Mouse (Mus musculus): ENCODE measurements around the gene Zwilch.
A peak's percentile ranks its signal among the peaks of the same experiment; 100 is the strongest.

Gene Zwilch

DNA sequence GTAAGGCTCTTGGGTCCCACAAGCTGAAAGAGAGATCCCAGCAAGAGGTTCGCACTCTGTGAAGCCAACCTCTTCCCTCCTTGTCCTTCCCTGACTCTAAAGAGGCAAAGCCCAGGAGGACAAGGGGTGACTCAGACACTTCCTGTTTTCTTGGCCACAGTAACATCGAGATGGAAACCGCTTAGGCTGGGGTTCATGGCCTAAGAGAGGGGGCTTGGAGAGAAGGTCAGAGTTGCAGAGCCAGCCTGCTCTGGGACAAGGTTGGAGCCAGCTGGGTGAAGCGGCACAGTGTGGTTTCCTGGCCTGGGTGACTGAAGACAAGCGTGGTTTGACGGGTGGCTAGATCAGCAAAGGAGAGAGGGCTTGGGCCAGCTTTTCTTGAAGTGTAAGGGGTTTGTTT, 67.6 kb downstream of the Zwilch start:
- no peak for DNase-seq (ENCODE audit: low spot score in 2 of 2)

DNA sequence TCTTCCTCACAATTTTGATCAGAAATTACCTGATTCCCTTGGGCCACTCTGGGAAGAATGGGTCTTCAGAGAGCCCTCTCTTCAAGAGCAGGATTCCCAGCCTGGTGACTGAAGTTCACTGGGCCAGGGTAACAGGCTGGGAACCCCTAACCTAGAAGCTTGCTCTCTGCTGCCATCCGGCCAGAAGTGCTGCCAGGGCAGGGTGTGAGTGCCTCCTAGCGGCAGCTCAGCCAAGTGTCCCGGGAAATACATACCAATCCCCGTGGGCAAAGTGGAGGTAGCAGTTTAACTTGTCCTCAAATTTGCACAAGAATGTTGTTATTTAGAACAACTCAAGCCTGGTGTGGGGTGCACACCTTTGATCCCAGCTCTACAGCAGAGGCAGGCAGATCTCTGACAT, 72.5 kb downstream of the Zwilch start:
- DNase-seq (ENCODE audit: low spot score in 2 of 2) = peak; percentile 75 to 89

DNA sequence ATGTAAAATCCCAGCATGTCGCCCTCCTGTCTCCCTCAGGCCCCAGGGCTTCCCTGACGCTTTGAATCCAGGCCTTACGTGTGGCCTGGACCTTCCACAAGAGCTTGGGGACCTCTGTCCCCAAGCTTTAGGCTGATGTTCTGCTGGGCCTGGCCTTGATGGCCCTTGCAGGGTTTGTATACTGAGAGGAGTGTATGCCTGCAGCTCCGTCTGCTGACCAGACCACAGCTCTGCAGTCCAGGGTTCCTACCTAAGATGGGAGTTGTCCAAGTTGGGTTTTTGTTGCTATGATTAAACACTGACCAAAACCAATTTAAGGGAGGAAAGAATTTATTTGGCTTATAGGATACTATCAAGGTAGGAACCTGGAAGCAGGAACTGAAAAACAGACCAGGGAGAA, 74.6 kb downstream of the Zwilch start:
- DNase-seq (ENCODE audit: low spot score in 2 of 2) = no peak

DNA sequence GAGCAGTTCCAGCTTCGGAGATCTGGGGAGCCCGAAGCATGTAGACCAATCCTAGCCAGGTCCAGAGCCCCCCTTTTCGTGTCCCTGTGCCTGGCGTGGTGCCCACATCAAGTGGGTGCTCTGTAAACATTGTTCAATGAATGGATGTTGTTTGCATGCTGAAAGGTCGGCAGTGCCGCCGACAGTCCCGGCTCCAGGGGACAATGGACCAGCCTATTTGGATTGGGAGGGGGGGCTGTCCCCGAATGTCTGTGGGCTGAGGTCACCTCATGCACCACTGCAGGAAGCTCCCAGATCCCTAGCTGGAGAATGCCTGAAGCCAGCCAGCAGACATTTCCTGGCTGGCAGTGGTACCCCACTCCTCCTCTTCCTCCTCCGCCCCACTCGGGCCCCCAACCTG, 78.8 kb downstream of the Zwilch start:
- no peak for DNase-seq (ENCODE audit: low spot score in 2 of 2)

DNA sequence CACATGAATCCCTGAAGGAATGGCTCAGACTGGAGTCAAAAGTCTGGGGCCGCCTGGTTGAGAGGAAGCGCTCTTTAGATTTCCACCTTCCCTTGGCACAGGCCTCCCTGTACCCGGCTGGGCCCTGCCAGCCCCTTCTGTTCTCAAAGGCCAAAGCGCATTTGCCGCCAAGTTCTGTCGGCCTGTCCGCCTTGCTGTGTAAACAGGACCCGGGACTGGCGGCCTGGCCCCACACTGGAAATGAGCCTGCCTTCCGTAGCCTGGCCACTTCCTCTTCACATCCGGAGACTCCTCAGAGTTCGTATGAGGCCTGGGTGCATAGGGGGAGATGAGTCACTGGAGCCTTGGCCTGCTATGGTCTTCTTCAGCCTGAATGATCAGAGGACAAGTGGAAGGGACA, 83.9 kb downstream of the Zwilch start:
- DNase-seq (ENCODE audit: low spot score in 2 of 2) = peak in 1 of 2 experiments; percentile 70

DNA sequence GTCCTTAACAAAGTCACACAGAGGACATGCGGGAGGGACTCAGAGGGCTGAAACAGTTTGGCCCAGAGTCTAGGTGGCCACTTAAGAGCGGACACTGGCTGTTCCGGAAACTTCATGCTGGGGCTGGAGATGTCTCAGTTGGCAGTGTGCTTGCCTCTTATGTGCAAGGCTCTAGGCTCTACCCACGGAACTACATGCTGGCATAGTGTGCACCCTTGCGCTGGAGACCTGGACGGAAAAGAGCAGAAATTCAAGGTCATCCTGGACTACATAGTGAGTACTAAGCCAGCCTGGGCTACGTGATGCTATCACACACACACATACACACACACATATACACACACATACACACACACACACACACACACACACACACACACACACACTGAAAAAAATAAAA, 84.6 kb downstream of the Zwilch start:
- no peak for DNase-seq (ENCODE audit: low spot score in 2 of 2)

DNA sequence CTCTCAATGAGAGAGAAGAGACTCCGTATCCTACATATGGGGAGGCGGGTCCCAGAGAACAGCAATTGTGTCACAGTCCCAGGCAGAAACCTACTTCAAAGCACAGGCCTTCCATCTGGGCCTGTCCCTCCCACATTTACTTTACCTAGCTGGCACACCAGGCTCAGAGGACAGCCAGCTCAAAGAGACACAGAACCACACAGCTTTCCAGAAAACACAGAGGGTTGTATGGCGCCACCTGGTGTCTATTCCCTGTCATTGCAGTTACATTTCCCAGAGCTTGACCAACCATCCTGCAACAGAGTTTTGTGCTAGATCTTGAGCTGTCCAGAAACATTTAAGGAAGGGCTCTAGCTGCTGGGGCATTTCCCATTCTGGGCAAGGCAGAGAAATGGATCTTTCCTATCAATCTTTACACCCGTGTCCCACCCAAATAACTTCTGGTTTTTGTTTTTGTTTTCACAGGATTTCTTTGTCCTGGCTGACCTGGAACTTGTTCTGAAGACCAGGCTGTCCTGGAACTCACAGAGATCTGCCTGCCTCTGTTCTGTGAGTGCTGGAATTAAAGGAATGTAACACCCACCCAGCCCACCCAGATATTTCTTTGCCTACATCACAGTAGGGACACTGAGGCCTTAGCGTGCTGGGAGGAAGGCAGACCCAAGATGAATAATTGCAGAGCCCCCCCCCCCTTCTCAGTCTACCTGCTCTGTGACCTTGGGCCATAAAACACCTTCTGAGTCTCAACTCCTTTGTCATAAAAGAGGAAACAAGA, 85.3 kb downstream of the Zwilch start:
- peak; percentile 74 to 89 for DNase-seq (ENCODE audit: low spot score in 2 of 2)

Measured in spleen, postnatal 4 days (tissue).